Mouse (Mus musculus): ENCODE data around the gene Jade3. TPM values are rescaled to one million over a fixed set of nuclear protein-coding genes. Genes with fewer than 3 reads are reported as not detected.

Jade3 gene
- total and polyA plus RNA-seq, 3 experiments: 19.7 to 22.7 TPM; not detected in 1

DNA sequence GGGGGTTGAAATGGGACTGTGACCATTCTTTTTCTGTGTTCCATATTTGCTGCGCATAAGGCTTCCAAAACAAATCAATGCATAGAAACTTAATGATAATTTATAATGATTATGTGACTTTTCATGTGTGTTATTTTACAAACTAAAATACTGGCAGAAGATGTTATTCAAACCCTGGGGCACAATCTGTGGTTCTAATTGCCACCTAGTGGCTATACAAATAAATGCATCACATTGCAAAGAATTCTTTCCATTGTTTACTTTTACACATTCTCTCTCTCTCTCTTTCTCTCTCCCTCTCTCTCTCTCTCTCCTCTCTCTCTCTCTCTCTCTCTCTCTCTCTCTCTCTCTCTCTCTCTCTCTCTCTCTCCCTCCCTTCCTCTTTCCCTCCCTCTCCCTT, 136.4 kb downstream of the Jade3 start:
- H3K4me1 ChIP-seq (ENCODE audit: control insufficient read depth in 1 of 2, insufficient read depth in 2 of 2, low read length in 2 of 2): no peaks in the 10 kb centered on the region
- H3K27ac ChIP-seq (ENCODE audit: control insufficient read depth, low read depth, low read length): no peak overlapping the region
- DNase-seq (ENCODE audit: low read depth, low spot score): peak; percentile 38
- no peak overlapping the region for H3K9ac ChIP-seq (ENCODE audit: control insufficient read depth, low read depth, low read length, poor library complexity, severe bottlenecking)
- H3K79me2 ChIP-seq (ENCODE audit: control insufficient read depth, insufficient read depth, low read length, poor library complexity): no peaks in the 10 kb centered on the region
- H3K9me3 ChIP-seq (replicated peaks; ENCODE audit: insufficient read depth, low read length): no peaks in the 10 kb centered on the region
- H3K27me3 ChIP-seq (ENCODE audit: control insufficient read depth in 1 of 2, insufficient read depth in 2 of 2, low read length in 2 of 2): no peaks in the 10 kb centered on the region; a peak in 1 of 4 replicates
- H3K4me3 ChIP-seq (ENCODE audit: control insufficient read depth in 1 of 2, insufficient read depth in 1 of 2, low read depth in 2 of 2, low read length in 2 of 2): no peak overlapping the region
- H3K36me3 ChIP-seq (ENCODE audit: control insufficient read depth in 1 of 2, insufficient read depth in 2 of 2, low read length in 2 of 2): no peaks in the 10 kb centered on the region
- TF ChIP-seq ZC3H11A (IDR thresholded peaks at IDR 0.05; ENCODE audit: low read depth, low read length): peak; percentile 82
- TF ChIP-seq CTCF (IDR thresholded peaks at IDR 0.05 in 2 of 3, conservative IDR thresholded peaks at IDR 0.05 in 1 of 3; ENCODE audit: control insufficient read depth in 1 of 3, insufficient read depth in 1 of 3, low read depth in 2 of 3, low read length in 3 of 3, poor library complexity in 1 of 3, severe bottlenecking in 1 of 3): peak; percentile 16 to 77 (median 38); a peak in 3 of 6 replicates
- no peak for TF ChIP-seq TCF12 (IDR thresholded peaks at IDR 0.05; ENCODE audit: low read depth, low read length)
- peak; percentile 14; the same call in 1 of the 2 replicates for TF ChIP-seq SIN3A (IDR thresholded peaks at IDR 0.05; ENCODE audit: low read length)
- TF ChIP-seq POLR2A (IDR thresholded peaks at IDR 0.05; ENCODE audit: control insufficient read depth in 1 of 2, insufficient read depth in 1 of 2, low read depth in 1 of 2, low read length in 2 of 2, poor library complexity in 1 of 2): no peak
- no peak for TF ChIP-seq E2F4 (IDR thresholded peaks at IDR 0.05; ENCODE audit: borderline replicate concordance, low read depth, low read length)
- no peak for TF ChIP-seq USF1 (IDR thresholded peaks at IDR 0.05; ENCODE audit: low read depth, low read length)
- TF ChIP-seq MYC (IDR thresholded peaks at IDR 0.05; ENCODE audit: low read depth, low read length): no peak
- peak; percentile 80 for TF ChIP-seq SMC3 (IDR thresholded peaks at IDR 0.05; ENCODE audit: low read depth, low read length)
- no peak for TF ChIP-seq MYB (IDR thresholded peaks at IDR 0.05; ENCODE audit: low read depth, low read length)
- no peak for TF ChIP-seq JUND (IDR thresholded peaks at IDR 0.05; ENCODE audit: low read depth, low read length)
- TF ChIP-seq HCFC1 (IDR thresholded peaks at IDR 0.05; ENCODE audit: low read depth, low read length): no peak
- no peak for TF ChIP-seq MXI1 (IDR thresholded peaks at IDR 0.05; ENCODE audit: low read depth, low read length)
- no peak for TF ChIP-seq GABPA (IDR thresholded peaks at IDR 0.05; ENCODE audit: low read depth, low read length)
- no peak for TF ChIP-seq UBTF (IDR thresholded peaks at IDR 0.05; ENCODE audit: borderline replicate concordance, insufficient read depth, low read depth, low read length)
- peak; percentile 85 for TF ChIP-seq RAD21 (IDR thresholded peaks at IDR 0.05; ENCODE audit: low read depth, low read length)
- no peak for TF ChIP-seq EP300 (IDR thresholded peaks at IDR 0.05; ENCODE audit: low read depth in 1 of 2, low read length in 2 of 2)
- TF ChIP-seq POLR2AphosphoS2 (IDR thresholded peaks at IDR 0.05; ENCODE audit: low read length): no peak
- TF ChIP-seq KAT2A (conservative IDR thresholded peaks at IDR 0.05; ENCODE audit: low read depth, low read length): no peak
- no peak for TF ChIP-seq ZMIZ1 (IDR thresholded peaks at IDR 0.05; ENCODE audit: low read depth, low read length)
- no peak for TF ChIP-seq MAFK (IDR thresholded peaks at IDR 0.05; ENCODE audit: borderline replicate concordance, low read depth, low read length)
- no peak for TF ChIP-seq MAZ (IDR thresholded peaks at IDR 0.05; ENCODE audit: low read depth, low read length)

DNA sequence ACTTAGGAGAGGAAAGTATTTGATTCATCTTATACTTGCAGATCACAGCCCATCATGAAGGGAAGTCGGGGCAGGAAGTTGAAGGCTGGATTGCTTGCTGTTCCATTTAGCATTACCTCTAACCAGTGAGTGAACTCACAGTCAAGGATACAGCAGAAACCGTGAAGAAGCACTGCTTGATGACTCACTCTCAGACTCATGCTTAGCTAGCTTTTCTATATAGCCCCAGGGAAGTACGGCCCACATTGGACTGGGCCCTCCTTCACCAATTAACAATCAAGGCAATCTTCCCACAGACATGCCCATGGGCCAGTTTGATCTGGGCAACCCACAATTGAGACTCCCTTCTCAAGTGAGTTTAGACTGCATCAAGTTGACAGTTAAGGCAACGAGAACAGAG, 138.5 kb downstream of the Jade3 start:
- Histone ChIP-seq H3K27me3 (ENCODE audit: control insufficient read depth in 1 of 2, insufficient read depth in 2 of 2, low read length in 2 of 2) (no peaks in the 10 kb centered on the region; a peak in 1 of 4 replicates), H3K79me2 (ENCODE audit: control insufficient read depth, insufficient read depth, low read length, poor library complexity) (no peaks in the 10 kb centered on the region), H3K9ac (ENCODE audit: control insufficient read depth, low read depth, low read length, poor library complexity, severe bottlenecking) (no peak overlapping the region), H3K4me1 (ENCODE audit: control insufficient read depth in 1 of 2, insufficient read depth in 2 of 2, low read length in 2 of 2) (no peaks in the 10 kb centered on the region), H3K4me3 (ENCODE audit: control insufficient read depth in 1 of 2, insufficient read depth in 1 of 2, low read depth in 2 of 2, low read length in 2 of 2) (no peak overlapping the region), H3K36me3 (ENCODE audit: control insufficient read depth in 1 of 2, insufficient read depth in 2 of 2, low read length in 2 of 2) (no peaks in the 10 kb centered on the region), H3K27ac (ENCODE audit: control insufficient read depth, low read depth, low read length) (no peak overlapping the region), H3K9me3 (replicated peaks; ENCODE audit: insufficient read depth, low read length) (no peaks in the 10 kb centered on the region)
- TF ChIP-seq GABPA (IDR thresholded peaks at IDR 0.05; ENCODE audit: low read depth, low read length) (no peak), MYC (IDR thresholded peaks at IDR 0.05; ENCODE audit: low read depth, low read length) (no peak), USF2 (IDR thresholded peaks at IDR 0.05; ENCODE audit: borderline replicate concordance in 1 of 2, insufficient read depth in 1 of 2, low read depth in 1 of 2, low read length in 2 of 2) (no peak), MAX (IDR thresholded peaks at IDR 0.05; ENCODE audit: low read length) (no peak), ZNF384 (IDR thresholded peaks at IDR 0.05; ENCODE audit: low read depth, low read length) (no peak)
- DNase-seq (ENCODE audit: low read depth, low spot score): peak; percentile 10

All from MEL (cell line).